Mouse (Mus musculus): ENCODE data around the gene Olfr456. TPM values are rescaled to one million over a fixed set of nuclear protein-coding genes. Genes with fewer than 3 reads are reported as not detected.

Olfr456 gene
- polyA plus RNA-seq, 1 experiment: not detected

- no peak for DNase-seq
- Histone ChIP-seq H3K4me1 (ENCODE audit: control insufficient read depth, insufficient read depth, low read length) (no peaks in the 10 kb centered on the region), H3K27me3 (replicated peaks; ENCODE audit: control insufficient read depth, insufficient read depth, low read length) (no peaks in the 10 kb centered on the region), H3K27ac (ENCODE audit: insufficient read depth, low read depth, low read length) (no peak overlapping the region), H3K36me3 (ENCODE audit: control insufficient read depth, insufficient read depth, low read length) (no peaks in the 10 kb centered on the region), H3K4me3 (ENCODE audit: insufficient read depth, low read depth, low read length) (no peak overlapping the region)
- 68% methylated on average over 4 of the region's 4 CpGs for WGBS
- TF ChIP-seq POLR2A (IDR thresholded peaks at IDR 0.05; ENCODE audit: low read depth, low read length) (no peak), CTCF (conservative IDR thresholded peaks at IDR 0.05; ENCODE audit: insufficient read depth, insufficient read length, low read depth, low read length) (no peak)
These were observed 16.5 kb downstream of the Olfr456 start for GRCm38 (mm10) chr6:42470542-42470941.

- Histone ChIP-seq H3K36me3 (ENCODE audit: control insufficient read depth, insufficient read depth, low read length) (no peaks in the 10 kb centered on the region), H3K4me1 (ENCODE audit: control insufficient read depth, insufficient read depth, low read length) (no peaks in the 10 kb centered on the region), H3K4me3 (ENCODE audit: insufficient read depth, low read depth, low read length) (no peak within 1 kb of the TSS), H3K27me3 (replicated peaks; ENCODE audit: control insufficient read depth, insufficient read depth, low read length) (no peaks in the 10 kb centered on the region), H3K27ac (ENCODE audit: insufficient read depth, low read depth, low read length) (no peak within 1 kb of the TSS)
- no peak for DNase-seq
- WGBS: 70% methylated on average over 1 of the region's 1 CpGs
- no peak for TF ChIP-seq CTCF (conservative IDR thresholded peaks at IDR 0.05; ENCODE audit: insufficient read depth, insufficient read length, low read depth, low read length)
- TF ChIP-seq POLR2A (IDR thresholded peaks at IDR 0.05; ENCODE audit: low read depth, low read length): no peak
These were observed 21.9 kb downstream of the Olfr456 start, which contains the start of gene Olfr458 for GRCm38 (mm10) chr6:42465096-42465495. Olfr458 (minus strand) TSS chr6:42465196.

- H3K4me1 ChIP-seq (ENCODE audit: control insufficient read depth, insufficient read depth, low read length): no peaks in the 10 kb centered on the region
- no peak for DNase-seq
- H3K36me3 ChIP-seq (ENCODE audit: control insufficient read depth, insufficient read depth, low read length): no peaks in the 10 kb centered on the region
- no peaks in the 10 kb centered on the region for H3K27me3 ChIP-seq (replicated peaks; ENCODE audit: control insufficient read depth, insufficient read depth, low read length)
- TF ChIP-seq CTCF (conservative IDR thresholded peaks at IDR 0.05; ENCODE audit: insufficient read depth, insufficient read length, low read depth, low read length) (no peak), POLR2A (IDR thresholded peaks at IDR 0.05; ENCODE audit: low read depth, low read length) (no peak)
- H3K4me3 ChIP-seq (ENCODE audit: insufficient read depth, low read depth, low read length): no peak overlapping the region
- no peak overlapping the region for H3K27ac ChIP-seq (ENCODE audit: insufficient read depth, low read depth, low read length)
- 69% methylated on average over 2 of the region's 2 CpGs for WGBS
These were observed 39.6 kb downstream of the Olfr456 start for GRCm38 (mm10) chr6:42447381-42447780.

GRCm38 (mm10) chr6:42444491-42444890, 42.5 kb downstream of the Olfr456 start:
- Histone ChIP-seq H3K36me3 (ENCODE audit: control insufficient read depth, insufficient read depth, low read length) (no peaks in the 10 kb centered on the region), H3K4me1 (ENCODE audit: control insufficient read depth, insufficient read depth, low read length) (no peaks in the 10 kb centered on the region), H3K27ac (ENCODE audit: insufficient read depth, low read depth, low read length) (no peak overlapping the region), H3K4me3 (ENCODE audit: insufficient read depth, low read depth, low read length) (no peak overlapping the region), H3K27me3 (replicated peaks; ENCODE audit: control insufficient read depth, insufficient read depth, low read length) (no peaks in the 10 kb centered on the region)
- TF ChIP-seq CTCF (conservative IDR thresholded peaks at IDR 0.05; ENCODE audit: insufficient read depth, insufficient read length, low read depth, low read length) (no peak), POLR2A (IDR thresholded peaks at IDR 0.05; ENCODE audit: low read depth, low read length) (no peak)
- no peak for DNase-seq
- 75% methylated on average over 2 of the region's 2 CpGs for WGBS

GRCm38 (mm10) chr6:42441395-42441794, 45.6 kb downstream of the Olfr456 start:
- no peak overlapping the region for H3K27ac ChIP-seq (ENCODE audit: insufficient read depth, low read depth, low read length)
- H3K4me3 ChIP-seq (ENCODE audit: insufficient read depth, low read depth, low read length): no peak overlapping the region
- WGBS: 59% methylated on average over 2 of the region's 2 CpGs
- no peaks in the 10 kb centered on the region for H3K4me1 ChIP-seq (ENCODE audit: control insufficient read depth, insufficient read depth, low read length)
- no peaks in the 10 kb centered on the region for H3K27me3 ChIP-seq (replicated peaks; ENCODE audit: control insufficient read depth, insufficient read depth, low read length)
- no peak for TF ChIP-seq CTCF (conservative IDR thresholded peaks at IDR 0.05; ENCODE audit: insufficient read depth, insufficient read length, low read depth, low read length)
- no peak for TF ChIP-seq POLR2A (IDR thresholded peaks at IDR 0.05; ENCODE audit: low read depth, low read length)
- H3K36me3 ChIP-seq (ENCODE audit: control insufficient read depth, insufficient read depth, low read length): no peaks in the 10 kb centered on the region
- no peak for DNase-seq

Other genes with a start within 250 kb of the Olfr456 start
- gene Gstk1, start 241.3 kb downstream of the Olfr456 start, polyA plus RNA-seq (2012; rRNA removed): 105 and 115 TPM in 2 replicates
- gene Tmem139, start 225.2 kb downstream of the Olfr456 start, polyA plus RNA-seq (2012; rRNA removed): 28.3 and 34.0 TPM in 2 replicates
- 17.4 and 18.2 TPM in 2 replicates for gene Casp2, start 222.2 kb downstream of the Olfr456 start, polyA plus RNA-seq (2012; rRNA removed)
- 0.04 and 0.86 TPM in 2 replicates for gene Clcn1, start 200.5 kb downstream of the Olfr456 start, polyA plus RNA-seq (2012; rRNA removed)
- gene Fam131b, start 162.6 kb downstream of the Olfr456 start, polyA plus RNA-seq (2012; rRNA removed): 0.05 TPM in 2 replicates
- 90.0 and 94.2 TPM in 2 replicates for gene Zyx, start 137.6 kb downstream of the Olfr456 start, polyA plus RNA-seq (2012; rRNA removed)
- gene Epha1, start 113.9 kb downstream of the Olfr456 start, polyA plus RNA-seq (2012; rRNA removed): 17.0 and 20.0 TPM in 2 replicates
- not detected in 2 replicates for gene Tas2r143, start 87.0 kb downstream of the Olfr456 start, polyA plus RNA-seq (2012; rRNA removed)
- gene Tas2r135, start 81.8 kb downstream of the Olfr456 start, polyA plus RNA-seq (2012; rRNA removed): not detected in 2 replicates
- gene Tas2r126, start 52.7 kb downstream of the Olfr456 start, polyA plus RNA-seq (2012; rRNA removed): not detected in 2 replicates
- not detected in 2 replicates for gene Olfr458, start 22.0 kb downstream of the Olfr456 start, polyA plus RNA-seq (2012; rRNA removed)
- not detected in 2 replicates for gene Olfr457, start 10.9 kb downstream of the Olfr456 start, polyA plus RNA-seq (2012; rRNA removed)
- not detected in 2 replicates for gene Olfr455, start 60.4 kb upstream of the Olfr456 start, polyA plus RNA-seq (2012; rRNA removed)
- gene Tcaf3, start 110.5 kb upstream of the Olfr456 start, polyA plus RNA-seq (2012; rRNA removed): not detected in 2 replicates
- gene Tcaf2, start 158.0 kb upstream of the Olfr456 start, polyA plus RNA-seq (2012; rRNA removed): 1.2 and 1.4 TPM in 2 replicates
- 13.2 and 13.7 TPM in 2 replicates for gene Tcaf1, start 222.9 kb upstream of the Olfr456 start, polyA plus RNA-seq (2012; rRNA removed)